Mouse (Mus musculus) layer of hippocampus, postnatal 14 days (tissue): ENCODE measurements at regions not wholly inside any gene's neighbourhood (a gene's known extent, or its start where the extent isn't known, plus 50 kb on each side); places are given as distances from the start of the nearest gene placed in this dataset.
A peak's percentile ranks its signal among the peaks of the same experiment; 100 is the strongest.

Experiments used
- DNase-seq, 2 experiments: peaks; one replicate each; pipeline ENCODE4 v3.0.0; 2021 to 2022; ENCODE audit warnings: low spot score in 2 of 2, mixed read lengths in 1 of 2

GRCm38 (mm10) chr4:68387097-68387496 lies 567.1 kb downstream of the Brinp1 start:
- peak in 1 of 2 experiments; percentile 1 for DNase-seq

GRCm38 (mm10) chr4:68382007-68382406 lies 572.2 kb downstream of the Brinp1 start:
- DNase-seq: no peak

- no peak for DNase-seq
Measured at GRCm38 (mm10) chr4:68367983-68368382, 586.2 kb downstream of the Brinp1 start.

GRCm38 (mm10) chr4:68319575-68319974 lies 634.6 kb downstream of the Brinp1 start:
- no peak for DNase-seq

- DNase-seq: peak in 1 of 2 experiments; percentile 54
Measured at GRCm38 (mm10) chr4:68312751-68313150, 641.4 kb downstream of the Brinp1 start.

GRCm38 (mm10) chr4:68284845-68285244 lies 669.4 kb downstream of the Brinp1 start:
- DNase-seq: no peak

GRCm38 (mm10) chr4:68280903-68281302 lies 673.3 kb downstream of the Brinp1 start:
- DNase-seq: no peak

GRCm38 (mm10) chr4:68275063-68275708 lies 679.0 kb downstream of the Brinp1 start:
- DNase-seq: no peak
